Mouse (Mus musculus) gastrocnemius, adult 8-10 months (tissue): ENCODE data around the gene Sytl3. TPM values are rescaled to one million over a fixed set of nuclear protein-coding genes. Genes with fewer than 3 reads are reported as not detected.
A peak's percentile ranks its signal among the peaks of the same experiment; 100 is the strongest.
"Not testable (repeated sequence)": the region's sequence is repeated elsewhere in the genome, so short reads cannot be mapped to it uniquely, and the experiment has no call there.

Experiments used
- DNase-seq, 2 experiments: peaks; one replicate each; pipeline ENCODE4 v3.0.0; 2022; ENCODE audit warnings: low spot score in 2 of 2
- total RNA-seq, 4 experiments: library from RNA; stranded (reverse); gene quantifications; 2 replicates each; pipeline ENCODE4 v1.2.4; 2022

The Sytl3 gene
- total RNA-seq, 4 experiments from 2014 or later = 0.51 TPM; not detected in 3

DNA sequence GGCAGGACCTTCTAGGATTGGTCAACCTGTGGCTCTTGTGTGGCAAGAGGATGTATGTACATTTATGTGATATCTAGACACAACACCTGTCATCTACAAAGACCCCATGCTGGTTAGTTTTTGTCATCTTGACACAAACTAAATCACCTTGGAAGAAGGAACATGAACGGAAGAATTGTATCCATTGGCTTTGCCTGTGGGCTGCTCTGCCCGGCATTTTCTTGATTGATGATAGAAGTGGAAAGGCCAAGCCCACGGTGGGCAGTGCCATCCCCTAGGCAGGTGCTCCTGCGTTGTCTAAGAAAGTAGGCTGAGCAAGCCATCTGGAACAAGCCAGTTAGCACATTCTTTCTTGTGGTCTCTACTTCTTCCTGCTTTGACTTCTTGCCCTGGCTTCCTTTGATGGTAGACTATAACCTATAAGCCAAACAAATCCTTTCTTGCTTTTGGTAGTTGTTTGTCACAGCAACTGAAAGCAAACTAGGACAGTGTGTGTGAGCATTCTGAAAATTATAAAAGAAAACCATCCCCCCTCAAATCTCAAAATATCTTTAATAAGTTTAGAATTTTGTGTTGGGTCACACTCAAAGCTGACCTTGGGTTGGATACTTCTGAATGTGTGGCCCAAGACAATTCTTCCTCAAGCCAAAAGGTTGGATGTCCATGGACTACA, 27.5 kb downstream of the Sytl3 start:
- DNase-seq = not testable (repeated sequence)

DNA sequence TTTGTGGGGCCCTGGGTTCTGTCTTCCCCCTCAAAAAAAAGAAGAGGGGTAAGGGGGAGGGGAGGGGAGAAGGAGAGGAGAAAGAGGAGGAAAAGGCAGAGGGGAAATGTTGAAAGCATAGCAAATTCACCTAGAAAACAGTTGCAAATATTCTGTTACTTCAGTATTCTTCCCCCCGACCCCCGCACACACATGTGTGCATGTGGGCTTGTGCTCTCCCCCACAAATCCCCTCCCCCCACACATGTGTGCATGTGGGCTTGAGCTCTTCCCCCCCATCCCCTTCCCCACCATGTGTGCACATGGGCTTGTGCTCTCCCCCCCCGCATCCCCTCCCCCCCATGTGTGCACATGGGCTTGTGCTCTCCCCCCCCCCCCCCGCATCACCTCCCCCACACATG, 30.5 kb downstream of the Sytl3 start:
- DNase-seq = not testable (repeated sequence)

DNA sequence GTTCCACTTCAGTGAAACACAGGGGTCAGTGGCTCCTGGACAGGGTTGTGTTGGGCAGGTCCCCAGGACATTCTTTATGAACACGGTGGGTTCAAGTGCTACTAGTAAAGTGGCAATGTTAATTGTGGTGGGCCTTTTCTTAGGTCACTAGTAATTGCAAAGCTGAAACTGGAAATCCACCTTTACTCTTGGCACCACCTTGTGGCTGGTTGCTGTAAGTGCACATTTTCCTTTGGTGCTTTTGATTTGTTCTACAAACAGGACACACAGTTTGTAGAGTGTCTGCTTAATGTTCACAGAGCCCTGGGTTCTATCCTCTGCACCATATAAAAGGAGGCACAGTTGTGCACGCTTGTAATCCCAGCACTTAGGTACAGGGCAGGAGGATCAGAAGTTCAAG, 32.7 kb downstream of the Sytl3 start:
- DNase-seq = peak; percentile 77 to 81

DNA sequence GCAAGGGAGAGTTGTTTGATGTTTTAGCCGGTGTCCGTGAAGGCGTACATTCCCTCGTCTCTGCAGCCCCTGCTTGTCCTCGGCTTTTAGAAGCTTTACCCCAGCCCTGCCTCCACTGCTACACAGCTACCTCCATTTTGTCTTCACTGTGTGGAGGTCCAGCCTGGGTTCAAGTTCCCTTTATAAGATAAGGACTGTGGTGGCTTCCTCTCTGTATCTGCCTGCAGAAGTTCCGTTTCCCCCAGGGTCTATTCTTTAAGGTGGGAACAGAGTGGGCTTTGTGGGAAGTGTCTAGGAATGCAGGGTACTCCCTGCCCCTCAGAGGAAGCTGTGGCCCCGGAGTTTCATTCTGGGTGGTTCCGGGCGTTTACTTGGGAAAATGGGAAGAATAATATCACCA, 36.8 kb downstream of the Sytl3 start:
- DNase-seq = not testable (repeated sequence)

DNA sequence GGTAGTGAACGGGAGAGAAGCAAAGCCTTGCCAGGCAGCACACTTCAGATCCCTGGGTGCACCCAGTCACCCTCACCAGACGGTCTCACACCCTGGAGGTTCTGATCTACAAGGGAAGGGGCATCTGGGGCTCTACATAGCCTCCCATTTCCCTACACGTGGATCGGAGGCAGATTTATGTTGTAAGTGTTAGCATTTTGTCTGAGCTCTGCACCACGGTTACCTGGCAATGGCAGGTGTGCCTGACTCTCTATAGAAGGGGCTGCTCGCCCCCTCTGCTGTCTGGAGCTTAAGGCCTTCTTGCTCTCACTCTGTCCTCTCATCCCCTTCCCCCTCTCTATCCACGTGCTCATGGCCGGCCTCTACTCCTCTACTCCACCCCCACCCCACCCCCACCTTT, 37.6 kb downstream of the Sytl3 start:
- DNase-seq = not testable (repeated sequence)

DNA sequence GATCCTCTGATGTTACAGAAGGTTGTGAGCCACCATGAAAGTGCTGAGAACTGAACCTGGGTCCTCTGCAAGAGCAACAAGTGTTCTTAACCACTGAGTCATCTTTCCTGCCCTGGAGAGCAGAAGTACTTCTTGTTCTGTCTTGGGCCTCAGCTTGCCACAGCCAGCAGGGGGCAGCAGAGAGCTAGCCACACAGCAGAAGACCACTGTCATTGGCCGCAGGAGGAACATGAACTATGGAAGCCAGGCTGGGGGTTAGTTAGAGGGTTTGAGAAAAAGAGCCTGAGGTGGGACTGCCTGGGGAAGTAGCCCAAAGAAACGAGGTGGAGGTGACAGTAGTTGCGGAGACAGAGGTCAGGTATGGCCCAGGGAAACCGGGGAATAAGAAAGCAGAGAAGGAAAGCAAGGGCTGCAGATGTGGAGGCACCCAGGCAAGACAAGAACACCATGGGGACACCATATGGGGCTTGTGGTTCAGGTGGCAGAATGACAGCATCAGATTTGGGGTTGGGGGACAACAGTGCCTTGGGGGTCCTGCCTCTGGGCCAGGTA, 38.4 kb downstream of the Sytl3 start:
- peak; percentile 55 to 59 for DNase-seq

DNA sequence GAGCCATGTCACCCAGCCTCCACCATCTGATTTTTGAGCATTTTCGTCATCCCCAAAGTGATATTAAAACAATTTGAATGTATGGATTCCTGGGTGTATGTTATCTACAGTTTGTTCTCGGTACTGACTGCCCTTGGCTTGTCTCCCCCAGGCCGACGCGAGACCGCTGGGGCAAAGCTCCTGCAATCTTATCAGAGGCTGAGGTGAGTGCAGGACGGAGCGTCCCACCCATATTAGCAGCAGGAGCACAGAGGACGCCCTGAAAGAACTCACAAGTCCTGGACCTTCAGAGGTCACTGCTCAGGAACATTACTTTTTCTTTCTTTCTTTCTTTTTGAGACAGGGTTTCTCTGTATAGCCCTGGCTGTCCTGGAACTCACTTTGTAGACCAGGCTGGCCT, 40.6 kb downstream of the Sytl3 start:
- not testable (repeated sequence) for DNase-seq

DNA sequence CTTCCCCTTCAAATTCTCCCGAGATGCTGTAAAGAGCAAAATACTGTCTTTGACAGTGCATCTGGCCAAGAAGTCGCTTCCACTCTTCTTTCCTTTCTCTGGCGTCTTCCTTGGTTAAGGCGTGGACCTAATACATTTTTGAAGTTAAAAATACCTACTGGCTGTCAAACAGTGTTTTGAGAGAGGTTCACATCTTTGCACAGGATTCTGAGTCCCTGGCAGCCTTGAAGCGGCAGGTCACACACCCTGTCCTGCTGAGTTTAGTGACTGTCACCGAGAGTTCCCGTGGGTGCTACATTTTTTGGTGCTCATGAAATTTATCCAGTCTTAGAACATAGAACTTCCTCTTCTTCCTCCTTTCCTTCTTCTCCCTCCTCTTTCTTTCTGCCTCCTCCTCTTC, 41.2 kb downstream of the Sytl3 start:
- DNase-seq = not testable (repeated sequence)

DNA sequence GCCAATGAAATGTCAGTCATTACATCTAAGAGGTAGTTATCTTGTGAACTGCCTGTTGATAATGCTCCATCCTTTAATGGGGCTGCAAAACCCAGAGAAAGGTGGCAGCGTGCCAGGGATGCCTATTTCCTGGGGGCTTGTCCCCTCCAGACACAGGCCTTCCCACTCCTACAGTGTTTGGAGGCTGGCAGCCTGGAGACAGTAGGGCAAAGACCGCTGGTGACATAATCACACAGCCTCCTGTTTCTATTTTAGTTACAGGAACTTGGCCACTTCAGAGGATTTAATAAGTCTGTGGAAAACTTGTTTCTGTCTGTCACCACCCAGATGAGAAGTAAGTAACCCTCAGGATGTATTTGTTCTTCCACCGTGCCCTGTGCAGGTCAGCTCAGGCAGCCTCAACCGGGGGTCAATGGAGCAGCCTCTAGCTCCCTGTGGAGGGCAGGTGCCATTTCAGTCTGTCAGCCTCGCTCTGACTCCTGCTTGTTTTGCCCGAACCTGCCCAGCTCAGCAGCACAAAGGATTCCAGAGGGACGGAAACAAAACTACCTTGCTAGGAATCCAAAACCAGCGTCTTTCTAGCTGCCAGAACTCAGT, 43.8 kb downstream of the Sytl3 start:
- DNase-seq = not testable (repeated sequence)

DNA sequence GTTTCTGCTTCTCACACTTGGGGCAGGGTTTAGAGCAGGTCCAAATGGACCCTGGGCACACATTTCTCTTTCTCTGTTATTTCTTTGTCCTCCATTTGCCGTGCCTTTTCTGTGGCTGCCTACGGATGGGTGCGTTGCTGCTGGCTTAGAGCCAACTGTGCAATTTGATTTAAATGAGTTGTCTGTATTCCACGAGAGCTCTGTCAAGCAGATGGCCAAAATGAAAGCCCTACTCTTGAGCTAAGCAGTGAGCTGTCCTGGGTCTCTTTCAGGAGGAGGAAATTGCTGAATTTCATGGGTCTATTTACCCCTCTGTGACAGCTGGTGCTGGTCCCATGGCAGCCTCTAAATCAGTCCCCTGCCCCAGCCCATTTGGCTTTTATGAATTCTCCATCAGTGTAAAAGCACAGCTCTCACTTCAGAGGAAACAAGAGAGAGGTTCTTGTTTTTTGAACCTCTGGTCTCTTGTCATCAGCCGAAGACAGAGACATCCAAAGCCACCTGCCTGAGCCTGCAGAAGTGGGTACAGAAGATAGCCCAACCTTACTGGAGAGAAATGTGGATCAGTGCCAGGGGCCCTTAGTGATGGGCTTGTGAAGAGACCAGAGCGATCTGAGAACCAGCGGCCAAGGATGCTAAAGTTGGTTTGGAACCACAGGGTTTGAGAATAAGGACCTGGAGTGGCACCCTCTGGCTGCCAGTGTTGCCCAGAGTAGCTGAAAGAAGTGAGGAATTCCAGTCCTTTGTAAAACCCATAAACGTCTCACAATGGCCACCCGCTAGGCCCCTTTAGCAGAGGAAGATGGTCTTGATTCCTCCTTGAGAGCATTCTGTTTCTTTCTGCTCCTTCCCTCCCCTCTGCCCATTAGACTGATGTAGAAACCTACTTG, 44.7 kb downstream of the Sytl3 start:
- not testable (repeated sequence) for DNase-seq

DNA sequence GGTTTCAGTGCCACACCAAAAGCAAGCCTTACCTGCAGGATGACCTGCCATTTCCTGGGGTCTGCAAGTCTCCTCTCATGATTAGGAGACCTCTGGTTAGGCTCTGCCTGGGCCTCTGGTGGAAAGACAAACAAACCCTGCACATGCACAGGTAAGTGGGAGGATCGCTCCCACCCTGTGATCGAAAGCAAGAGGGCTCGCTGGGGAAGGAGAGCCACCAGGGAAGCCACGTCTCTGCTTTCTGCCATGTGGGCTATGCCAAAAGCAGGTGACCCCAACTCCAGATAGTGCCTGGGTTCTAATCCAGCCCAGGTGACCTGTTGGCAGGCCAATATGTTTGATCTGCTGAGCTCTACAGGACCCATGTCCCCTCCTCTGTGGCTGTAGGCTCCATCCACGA, 47.6 kb downstream of the Sytl3 start:
- DNase-seq = not testable (repeated sequence)

DNA sequence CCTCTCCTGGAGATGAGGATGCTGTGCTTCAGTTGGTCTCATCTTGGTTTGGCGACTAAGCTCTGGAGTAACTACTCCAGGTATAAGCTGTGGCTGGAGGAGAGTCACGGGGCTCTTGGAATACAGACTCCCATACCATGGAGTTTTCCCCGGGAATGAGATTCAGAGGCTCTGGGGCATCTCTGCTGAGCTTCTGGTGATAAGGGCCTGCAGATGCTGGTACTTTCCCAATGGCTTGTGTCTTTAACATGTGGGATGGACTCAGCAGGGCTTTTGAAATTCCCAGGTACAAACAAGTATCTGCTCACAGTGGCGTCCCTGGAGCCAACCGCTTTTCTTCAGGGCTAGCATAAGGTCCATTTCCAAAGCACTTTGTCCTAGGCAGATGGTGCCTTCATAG, 48.5 kb downstream of the Sytl3 start:
- not testable (repeated sequence) for DNase-seq

DNA sequence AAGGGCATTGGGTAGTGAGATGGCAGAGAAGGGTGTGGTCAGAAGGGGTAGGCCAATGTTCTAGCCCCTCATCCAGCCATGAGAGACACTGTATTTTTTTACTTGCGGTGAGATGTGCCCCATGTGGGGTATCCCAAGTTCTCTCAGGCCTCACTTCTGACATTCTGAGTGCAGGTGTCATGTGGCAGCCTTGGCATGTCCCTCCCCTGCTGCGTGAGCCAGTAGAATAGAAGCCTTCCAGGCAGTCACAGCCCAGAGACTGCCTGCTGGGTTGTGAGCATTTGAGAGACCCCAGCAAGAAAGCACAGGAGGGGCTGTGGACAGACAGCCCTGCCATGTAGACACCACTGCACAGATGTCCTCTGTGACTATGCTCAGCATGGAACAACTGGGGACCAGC, 49.3 kb downstream of the Sytl3 start:
- not testable (repeated sequence) for DNase-seq

DNA sequence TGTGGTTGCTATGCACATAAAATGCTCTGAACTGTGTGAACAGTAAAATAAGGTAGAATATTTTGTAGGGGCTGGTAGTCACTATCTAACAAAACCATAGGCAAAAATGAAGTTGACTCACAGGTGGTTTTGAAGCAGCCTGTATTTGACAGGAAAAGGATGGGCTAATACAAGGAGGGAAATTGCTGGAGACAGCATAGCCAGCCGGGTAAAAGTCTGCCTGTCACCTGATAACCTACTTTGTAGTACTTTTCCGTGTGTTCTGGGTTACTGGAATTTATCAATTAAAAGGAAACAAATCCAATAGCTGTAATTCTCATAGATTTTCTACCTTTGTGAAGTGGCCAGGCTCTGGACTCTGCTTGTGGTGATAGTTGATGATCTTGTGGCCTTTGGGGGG, 54.6 kb downstream of the Sytl3 start:
- not testable (repeated sequence) for DNase-seq

DNA sequence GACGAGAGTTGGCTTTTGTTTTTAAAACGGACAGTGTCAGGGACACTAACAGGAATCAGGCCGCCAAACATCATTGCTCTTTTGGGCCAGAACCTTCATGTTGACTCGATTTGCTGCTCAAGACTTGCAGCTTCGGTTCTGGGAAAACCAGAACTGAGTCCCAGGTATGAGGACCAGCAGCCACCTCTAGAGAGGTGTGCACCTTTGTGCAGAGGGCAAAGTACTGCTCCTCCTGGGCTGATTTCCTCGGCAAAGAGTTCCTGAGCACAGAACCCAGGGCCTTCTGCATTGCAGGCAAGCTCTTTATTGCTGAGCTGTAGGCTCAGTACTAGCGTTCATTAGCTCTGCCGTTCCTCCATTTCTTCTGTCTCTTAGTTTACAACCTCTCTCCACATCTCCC, 55.1 kb downstream of the Sytl3 start:
- not testable (repeated sequence) for DNase-seq

DNA sequence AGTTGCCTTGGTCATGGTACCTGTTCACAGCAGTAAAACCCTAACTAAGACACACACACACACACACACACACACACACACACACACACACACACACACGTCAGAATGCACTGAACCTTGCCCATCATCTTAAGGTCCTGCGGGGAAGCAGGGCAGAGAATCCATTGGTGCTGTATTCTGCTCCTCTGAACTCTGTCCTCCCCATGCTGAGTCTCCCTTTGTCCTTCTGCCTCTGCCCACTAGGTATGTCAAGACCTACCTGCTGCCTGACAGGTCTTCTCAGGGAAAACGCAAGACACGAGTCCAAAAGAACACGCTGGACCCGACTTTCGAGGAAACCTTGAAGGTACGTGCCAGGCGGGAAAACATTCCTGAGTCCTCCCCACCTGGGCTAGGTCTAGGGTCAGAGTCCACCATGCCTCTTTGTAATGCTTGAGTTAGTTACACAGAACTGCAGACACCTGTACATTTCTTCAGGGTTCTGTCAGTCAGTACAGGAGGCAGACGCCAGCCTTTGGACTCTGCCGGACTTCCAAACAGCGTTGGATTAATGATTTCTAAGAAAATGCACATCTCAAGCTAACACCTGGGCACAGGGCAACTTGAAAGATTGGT, 69.2 kb downstream of the Sytl3 start:
- DNase-seq = no peak

DNA sequence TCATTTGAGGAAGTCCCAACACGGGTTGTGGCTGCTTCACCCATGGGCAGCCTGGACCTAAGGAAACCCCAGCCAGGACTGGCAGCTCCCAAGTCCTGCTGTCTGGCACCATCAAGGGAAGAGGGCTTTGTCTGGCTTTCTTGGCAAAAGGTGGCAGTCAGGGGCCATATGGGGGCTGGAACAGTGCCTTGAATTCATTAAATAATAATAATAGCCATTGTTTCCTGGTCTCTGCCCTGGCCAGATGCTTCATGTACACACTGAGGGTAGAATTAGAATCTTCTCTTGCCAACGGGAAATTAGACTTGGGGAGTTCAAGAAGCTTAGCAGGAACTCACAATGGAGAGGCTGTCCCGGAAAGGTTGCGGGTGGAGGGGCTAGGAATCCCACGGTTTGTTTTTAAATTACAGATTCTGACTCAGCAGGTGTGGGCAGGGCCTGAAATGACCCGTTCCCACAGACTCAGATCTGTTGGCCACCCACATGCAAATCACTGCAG, 70.4 kb downstream of the Sytl3 start:
- DNase-seq = no peak

DNA sequence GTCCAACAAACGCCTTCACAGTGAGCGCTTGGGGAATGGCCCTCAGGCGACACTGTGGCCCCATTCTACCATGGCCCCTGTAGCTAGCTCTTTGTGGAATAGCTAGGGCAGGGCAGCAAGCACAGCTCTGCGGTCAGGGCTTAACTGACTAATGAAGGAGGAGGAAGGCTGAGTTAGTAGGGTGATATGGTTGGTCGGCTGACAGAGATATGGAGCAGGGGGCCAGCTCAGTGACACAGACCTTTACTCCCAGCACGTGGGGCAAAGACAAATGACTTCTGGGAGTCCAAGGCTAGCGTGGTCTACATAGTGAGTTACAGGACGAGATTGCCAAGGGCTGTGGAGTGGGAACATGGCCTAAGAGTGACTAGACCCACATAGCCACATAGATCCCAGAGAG, 72.2 kb downstream of the Sytl3 start:
- DNase-seq = no peak

DNA sequence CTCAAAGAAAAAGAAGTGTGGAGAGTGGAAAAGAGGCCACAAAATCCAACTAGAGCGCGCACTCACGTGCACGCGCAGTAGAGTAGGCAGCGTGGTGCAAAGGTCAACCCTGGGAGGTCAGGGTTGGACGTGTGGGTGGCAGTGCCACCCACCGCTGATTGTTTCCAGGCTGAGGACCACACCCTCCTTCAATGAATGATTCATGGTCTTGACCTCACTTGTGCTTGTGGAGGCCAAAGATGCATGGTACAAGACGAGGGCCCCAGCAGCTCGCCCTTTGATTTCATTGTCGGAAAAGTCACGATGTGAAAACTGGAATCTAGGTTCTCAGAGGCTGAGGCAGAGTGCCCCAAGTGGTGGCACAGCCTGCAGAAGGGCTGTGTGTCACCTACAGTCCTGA, 72.7 kb downstream of the Sytl3 start:
- no peak for DNase-seq

DNA sequence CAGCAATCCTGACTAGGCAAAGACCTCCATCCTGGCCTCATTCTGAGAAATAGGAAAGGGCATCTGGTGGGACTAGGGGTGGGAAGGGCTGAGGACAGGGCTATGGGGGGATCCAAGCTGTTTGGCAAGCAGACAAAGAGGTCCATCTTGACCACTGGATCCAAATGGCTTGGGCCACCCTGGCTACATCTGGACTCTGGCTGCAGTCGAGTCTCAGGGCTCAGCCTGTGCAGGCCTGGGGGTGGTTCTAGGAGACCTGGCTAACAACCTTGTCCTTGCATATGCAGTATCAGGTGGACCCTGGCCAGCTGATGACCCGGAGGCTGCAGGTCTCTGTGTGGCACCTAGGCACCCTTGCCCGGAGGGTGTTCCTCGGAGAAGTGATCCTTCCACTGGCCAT, 73.8 kb downstream of the Sytl3 start:
- DNase-seq = no peak

DNA sequence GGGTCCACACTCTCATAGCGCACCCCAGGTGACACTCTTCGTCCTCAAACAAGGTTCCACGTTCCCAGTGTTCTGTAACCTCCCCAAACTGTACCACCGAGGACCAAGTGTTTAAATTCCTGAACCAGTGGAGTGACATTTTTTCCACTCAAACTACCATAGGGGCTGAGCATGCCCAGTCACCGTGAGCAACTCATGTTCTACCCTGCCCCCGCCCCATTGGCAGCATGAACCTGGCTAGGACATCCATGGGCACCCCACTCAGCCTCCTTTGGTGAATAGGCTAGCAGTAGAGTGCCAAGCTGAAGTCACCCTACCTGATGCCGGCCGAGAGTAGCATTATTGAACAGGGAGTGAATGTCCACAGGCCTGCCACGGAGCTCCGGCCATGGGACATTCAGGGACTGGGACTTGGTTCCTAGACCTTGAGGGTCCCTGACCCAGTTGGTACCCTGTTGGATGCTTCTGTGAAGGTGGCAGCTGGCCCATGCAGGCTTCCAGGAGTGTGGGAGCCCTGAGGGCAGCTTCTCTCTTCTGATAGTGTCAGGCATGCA, 74.5 kb downstream of the Sytl3 start:
- DNase-seq = no peak
